Mouse (Mus musculus): ENCODE measurements around the gene Epn2. TPM values are rescaled to one million over a fixed set of nuclear protein-coding genes. Genes with fewer than 3 reads are reported as not detected.
A peak's percentile ranks its signal among the peaks of the same experiment; 100 is the strongest.
"Not testable (repeated sequence)": the region's sequence is repeated elsewhere in the genome, so short reads cannot be mapped to it uniquely, and the experiment has no call there.

Epn2 gene
- polyA plus RNA-seq, 2 experiments = 1.7 to 1.9 TPM

- ATAC-seq (ENCODE audit: insufficient read depth) (no peak), DNase-seq (ENCODE audit: low read depth in 3 of 3, low spot score in 3 of 3) (no peak)
- Histone ChIP-seq H3K36me3 (replicated peaks; ENCODE audit: control insufficient read depth, insufficient read depth, low read depth) (no peaks in the 10 kb centered on the region), H3K4me1 (replicated peaks; ENCODE audit: control insufficient read depth in 2 of 2, insufficient read depth in 2 of 2, low read length in 1 of 2) (0 out of 4 replicates have a peak, but pooled peaks cover 0 to 3% of the 10 kb centered on the region in 2 experiments), H3K9ac (replicated peaks) (no peak overlapping the region), H3K27me3 (ENCODE audit: control insufficient read depth, insufficient read depth, low read length) (peaks cover 2% of the 10 kb centered on the region), H3K4me3 (ENCODE audit: insufficient read depth in 1 of 2, low read depth in 2 of 2, low read length in 2 of 2) (no peak overlapping the region), H3K27ac (no peak overlapping the region), H3K9me3 (ENCODE audit: control insufficient read depth, low read length) (no peaks in the 10 kb centered on the region), H3K4me2 (ENCODE audit: low read depth) (no peak overlapping the region)
- 67% methylated on average over 6 of the region's 6 CpGs for WGBS (ENCODE audit: insufficient replicate concordance)
- TF ChIP-seq CTCF (IDR thresholded peaks at IDR 0.05; ENCODE audit: low read depth) = no peak
- no peak for TF ChIP-seq EP300 (IDR thresholded peaks at IDR 0.05; ENCODE audit: low read depth)
Measured at GRCm38 (mm10) chr11:61584096-61584495, 4.6 kb upstream of the Epn2 start.

- not testable (repeated sequence) for H3K4me1 ChIP-seq (replicated peaks; ENCODE audit: control insufficient read depth in 2 of 2, insufficient read depth in 2 of 2, low read length in 1 of 2); H3K36me3 ChIP-seq (replicated peaks; ENCODE audit: control insufficient read depth, insufficient read depth, low read depth); ATAC-seq (ENCODE audit: insufficient read depth); H3K4me3 ChIP-seq (ENCODE audit: insufficient read depth in 1 of 2, low read depth in 2 of 2, low read length in 2 of 2); H3K9ac ChIP-seq (replicated peaks); DNase-seq (ENCODE audit: low read depth in 3 of 3, low spot score in 3 of 3); H3K9me3 ChIP-seq (ENCODE audit: control insufficient read depth, low read length); H3K4me2 ChIP-seq (ENCODE audit: low read depth); H3K27ac ChIP-seq
- H3K27me3 ChIP-seq (ENCODE audit: control insufficient read depth, insufficient read depth, low read length) = peaks cover 15% of the 10 kb centered on the region
- WGBS (ENCODE audit: insufficient replicate concordance) = 55% methylated on average over 4 of the region's 5 CpGs
Measured at GRCm38 (mm10) chr11:61582808-61583207, 3.3 kb upstream of the Epn2 start.

GRCm38 (mm10) chr11:61579878-61580381 lies 443 bp upstream of the Epn2 start:
- Histone ChIP-seq H3K4me1 (replicated peaks; ENCODE audit: control insufficient read depth in 2 of 2, insufficient read depth in 2 of 2, low read length in 1 of 2) (no peaks in the 10 kb centered on the region), H3K36me3 (replicated peaks; ENCODE audit: control insufficient read depth, insufficient read depth, low read depth) (no peaks in the 10 kb centered on the region), H3K9ac (replicated peaks) (no peak overlapping the region), H3K27ac (no peak overlapping the region), H3K4me2 (ENCODE audit: low read depth) (no peak overlapping the region), H3K9me3 (ENCODE audit: control insufficient read depth, low read length) (no peaks in the 10 kb centered on the region), H3K4me3 (ENCODE audit: insufficient read depth in 1 of 2, low read depth in 2 of 2, low read length in 2 of 2) (no peak overlapping the region), H3K27me3 (ENCODE audit: control insufficient read depth, insufficient read depth, low read length) (peaks cover 24% of the 10 kb centered on the region)
- no peak for TF ChIP-seq EP300 (IDR thresholded peaks at IDR 0.05; ENCODE audit: low read depth)
- TF ChIP-seq CTCF (IDR thresholded peaks at IDR 0.05; ENCODE audit: low read depth) = no peak
- WGBS (ENCODE audit: insufficient replicate concordance) = 67% methylated on average over 7 of the region's 7 CpGs
- no peak for DNase-seq (ENCODE audit: low read depth in 3 of 3, low spot score in 3 of 3)
- no peak for ATAC-seq (ENCODE audit: insufficient read depth)

GRCm38 (mm10) chr11:61578541-61578982 lies 925 bp downstream of the Epn2 start:
- H3K9me3 ChIP-seq (ENCODE audit: control insufficient read depth, low read length) = no peaks in the 10 kb centered on the region
- H3K4me2 ChIP-seq (ENCODE audit: low read depth) = peak overlapping the region; percentile 85
- TF ChIP-seq CTCF (IDR thresholded peaks at IDR 0.05; ENCODE audit: low read depth) (no peak), EP300 (IDR thresholded peaks at IDR 0.05; ENCODE audit: low read depth) (no peak)
- H3K27ac ChIP-seq = no peak overlapping the region
- ATAC-seq (ENCODE audit: insufficient read depth) = 0 out of 2 replicates have a peak, but pooled peaks have one; percentile 11
- 3% methylated on average over 17 of the region's 17 CpGs for WGBS (ENCODE audit: insufficient replicate concordance)
- DNase-seq (ENCODE audit: low read depth in 3 of 3, low spot score in 3 of 3) = no peak
- peaks cover 24% of the 10 kb centered on the region for H3K27me3 ChIP-seq (ENCODE audit: control insufficient read depth, insufficient read depth, low read length)
- H3K4me3 ChIP-seq (ENCODE audit: insufficient read depth in 1 of 2, low read depth in 2 of 2, low read length in 2 of 2) = peak overlapping the region; percentile 56 to 65
- H3K4me1 ChIP-seq (replicated peaks; ENCODE audit: control insufficient read depth in 2 of 2, insufficient read depth in 2 of 2, low read length in 1 of 2) = no peaks in the 10 kb centered on the region
- H3K9ac ChIP-seq (replicated peaks) = peak overlapping the region; percentile 14
- H3K36me3 ChIP-seq (replicated peaks; ENCODE audit: control insufficient read depth, insufficient read depth, low read depth) = no peaks in the 10 kb centered on the region

GRCm38 (mm10) chr11:61577991-61578390 lies 1.5 kb downstream of the Epn2 start:
- no peak overlapping the region for H3K9ac ChIP-seq (replicated peaks)
- H3K9me3 ChIP-seq (ENCODE audit: control insufficient read depth, low read length) = no peaks in the 10 kb centered on the region
- H3K4me3 ChIP-seq (ENCODE audit: insufficient read depth in 1 of 2, low read depth in 2 of 2, low read length in 2 of 2) = no peak overlapping the region
- H3K4me1 ChIP-seq (replicated peaks; ENCODE audit: control insufficient read depth in 2 of 2, insufficient read depth in 2 of 2, low read length in 1 of 2) = no peaks in the 10 kb centered on the region
- no peak for DNase-seq (ENCODE audit: low read depth in 3 of 3, low spot score in 3 of 3)
- H3K27ac ChIP-seq = no peak overlapping the region
- H3K27me3 ChIP-seq (ENCODE audit: control insufficient read depth, insufficient read depth, low read length) = peaks cover 24% of the 10 kb centered on the region
- TF ChIP-seq EP300 (IDR thresholded peaks at IDR 0.05; ENCODE audit: low read depth) = no peak
- peak overlapping the region; percentile 85; the same call in 1 of the 2 replicates for H3K4me2 ChIP-seq (ENCODE audit: low read depth)
- ATAC-seq (ENCODE audit: insufficient read depth) = no peak
- WGBS (ENCODE audit: insufficient replicate concordance) = 9% methylated on average over 5 of the region's 5 CpGs
- H3K36me3 ChIP-seq (replicated peaks; ENCODE audit: control insufficient read depth, insufficient read depth, low read depth) = no peaks in the 10 kb centered on the region
